Mouse (Mus musculus): ENCODE measurements around the gene Taz. TPM values are rescaled to one million over a fixed set of nuclear protein-coding genes. Genes with fewer than 3 reads are reported as not detected.

The Taz gene
- polyA plus RNA-seq, 1 experiment from 2014 or later: 84.0 TPM

GRCm38 (mm10) chrX:74254153-74254887 lies 27.4 kb upstream of the Taz start, which contains the start of gene Emd:
Emd (plus strand) TSS chrX:74254687.
- peak within 1 kb of the TSS; percentile 56 for H3K4me3 ChIP-seq (replicated peaks)
- no peaks in the 10 kb centered on the region for H3K9me3 ChIP-seq (replicated peaks)
- H3K27me3 ChIP-seq (replicated peaks): no peaks in the 10 kb centered on the region
- 0 out of 2 replicates have a peak, but pooled peaks cover 2% of the 10 kb centered on the region for H3K36me3 ChIP-seq
- H3K9ac ChIP-seq (replicated peaks): peak within 1 kb of the TSS; percentile 70
- H3K27ac ChIP-seq (replicated peaks): peak within 1 kb of the TSS; percentile 88
- 29% methylated on average over 39 of the region's 39 CpGs for WGBS
- H3K4me2 ChIP-seq: peak within 1 kb of the TSS; percentile 64
- H3K4me1 ChIP-seq: peaks cover 6% of the 10 kb centered on the region
- ATAC-seq (ENCODE audit: low FRiP score): peak; percentile 96

GRCm38 (mm10) chrX:74254888-74255565 lies 26.7 kb upstream of the Taz start:
- H3K9ac ChIP-seq (replicated peaks): peak overlapping the region; percentile 70
- H3K4me1 ChIP-seq: peaks cover 6% of the 10 kb centered on the region
- ATAC-seq (ENCODE audit: low FRiP score): peak; percentile 65; the same call in 1 of the 2 replicates
- 24% methylated on average over 31 of the region's 31 CpGs for WGBS
- H3K27me3 ChIP-seq (replicated peaks): no peaks in the 10 kb centered on the region
- H3K9me3 ChIP-seq (replicated peaks): no peaks in the 10 kb centered on the region
- H3K27ac ChIP-seq (replicated peaks): peak overlapping the region; percentile 88
- H3K4me3 ChIP-seq (replicated peaks): peak overlapping the region; percentile 56
- H3K4me2 ChIP-seq: peak overlapping the region; percentile 64
- H3K36me3 ChIP-seq: 0 out of 2 replicates have a peak, but pooled peaks cover 2% of the 10 kb centered on the region

- WGBS: 96% methylated on average over 3 of the region's 3 CpGs
- no peak overlapping the region for H3K9ac ChIP-seq (replicated peaks)
- no peaks in the 10 kb centered on the region for H3K9me3 ChIP-seq (replicated peaks)
- H3K36me3 ChIP-seq: 0 out of 2 replicates have a peak, but pooled peaks cover 4% of the 10 kb centered on the region
- H3K4me3 ChIP-seq (replicated peaks): no peak overlapping the region
- H3K4me1 ChIP-seq: peaks cover 6% of the 10 kb centered on the region
- H3K4me2 ChIP-seq: no peak overlapping the region
- no peak overlapping the region for H3K27ac ChIP-seq (replicated peaks)
- H3K27me3 ChIP-seq (replicated peaks): no peaks in the 10 kb centered on the region
- no peak for ATAC-seq (ENCODE audit: low FRiP score)
Measured at GRCm38 (mm10) chrX:74257746-74258145, 24.0 kb upstream of the Taz start.

- Histone ChIP-seq H3K36me3 (no peaks in the 10 kb centered on the region), H3K4me3 (replicated peaks) (peak overlapping the region; percentile 53), H3K27ac (replicated peaks) (peak overlapping the region; percentile 97), H3K4me1 (peaks cover 10% of the 10 kb centered on the region), H3K9me3 (replicated peaks) (no peaks in the 10 kb centered on the region), H3K27me3 (replicated peaks) (no peaks in the 10 kb centered on the region), H3K4me2 (peak overlapping the region; percentile 56), H3K9ac (replicated peaks) (peak overlapping the region; percentile 52)
- peak; percentile 33 for ATAC-seq (ENCODE audit: low FRiP score)
- WGBS: 29% methylated on average over 3 of the region's 3 CpGs
Measured at GRCm38 (mm10) chrX:74269736-74270061, 12.0 kb upstream of the Taz start.

- 19% methylated on average over 42 of the region's 42 CpGs for WGBS
- no peaks in the 10 kb centered on the region for H3K36me3 ChIP-seq
- peak within 1 kb of the TSS; percentile 57 for H3K4me2 ChIP-seq
Measured at GRCm38 (mm10) chrX:74270062-74270901, 11.4 kb upstream of the Taz start, which contains the start of gene Rpl10. Rpl10 (plus strand) TSS chrX:74270812.

GRCm38 (mm10) chrX:74270902-74271551 lies 10.7 kb upstream of the Taz start:
- peak overlapping the region; percentile 65 for H3K9ac ChIP-seq (replicated peaks)
- H3K9me3 ChIP-seq (replicated peaks): no peaks in the 10 kb centered on the region
- peak overlapping the region; percentile 57 for H3K4me2 ChIP-seq
- H3K27me3 ChIP-seq (replicated peaks): no peaks in the 10 kb centered on the region
- H3K4me3 ChIP-seq (replicated peaks): peak overlapping the region; percentile 53
- H3K4me1 ChIP-seq: peaks cover 10% of the 10 kb centered on the region
- peak overlapping the region; percentile 72 for H3K27ac ChIP-seq (replicated peaks)
- no peaks in the 10 kb centered on the region for H3K36me3 ChIP-seq
- 14% methylated on average over 27 of the region's 27 CpGs for WGBS
- ATAC-seq (ENCODE audit: low FRiP score): no peak

More at GRCm38 (mm10) chrX:74270062-74270901, 11.4 kb upstream of the Taz start, which contains the start of gene Rpl10:
- no peaks in the 10 kb centered on the region for H3K9me3 ChIP-seq (replicated peaks)
- H3K27ac ChIP-seq (replicated peaks): peak within 1 kb of the TSS; percentile 97
- H3K27me3 ChIP-seq (replicated peaks): no peaks in the 10 kb centered on the region
- H3K9ac ChIP-seq (replicated peaks): peak within 1 kb of the TSS; percentile 65
- ATAC-seq (ENCODE audit: low FRiP score): peak; percentile 97
- peaks cover 10% of the 10 kb centered on the region for H3K4me1 ChIP-seq
- H3K4me3 ChIP-seq (replicated peaks): peak within 1 kb of the TSS; percentile 53

GRCm38 (mm10) chrX:74273422-74274322 lies 8.0 kb upstream of the Taz start:
- WGBS: 37% methylated on average over 10 of the region's 10 CpGs
- Histone ChIP-seq H3K4me2 (no peak overlapping the region), H3K4me3 (replicated peaks) (no peak overlapping the region), H3K9me3 (replicated peaks) (no peaks in the 10 kb centered on the region), H3K27ac (replicated peaks) (no peak overlapping the region), H3K27me3 (replicated peaks) (no peaks in the 10 kb centered on the region), H3K9ac (replicated peaks) (no peak overlapping the region), H3K36me3 (no peaks in the 10 kb centered on the region), H3K4me1 (peaks cover 10% of the 10 kb centered on the region)
- ATAC-seq (ENCODE audit: low FRiP score): no peak

GRCm38 (mm10) chrX:74277916-74278315 lies 3.8 kb upstream of the Taz start:
- no peak overlapping the region for H3K27ac ChIP-seq (replicated peaks)
- ATAC-seq (ENCODE audit: low FRiP score): no peak
- 76% methylated on average over 8 of the region's 8 CpGs for WGBS

GRCm38 (mm10) chrX:74281041-74281731 lies 526 bp upstream of the Taz start:
- peak overlapping the region; percentile 85; the same call in 1 of the 2 replicates for H3K27ac ChIP-seq (replicated peaks)
- 17% methylated on average over 14 of the region's 14 CpGs for WGBS
- peak; percentile 5; the same call in 1 of the 2 replicates for ATAC-seq (ENCODE audit: low FRiP score)

More at GRCm38 (mm10) chrX:74277916-74278315, 3.8 kb upstream of the Taz start:
- Histone ChIP-seq H3K9me3 (replicated peaks) (no peaks in the 10 kb centered on the region), H3K4me1 (peaks cover 8% of the 10 kb centered on the region; the same call in 1 of the 2 replicates), H3K4me3 (replicated peaks) (no peak overlapping the region), H3K9ac (replicated peaks) (no peak overlapping the region), H3K4me2 (no peak overlapping the region), H3K36me3 (no peaks in the 10 kb centered on the region), H3K27me3 (replicated peaks) (no peaks in the 10 kb centered on the region)

More at GRCm38 (mm10) chrX:74281041-74281731, 526 bp upstream of the Taz start:
- peak overlapping the region; percentile 60 for H3K4me3 ChIP-seq (replicated peaks)
- no peaks in the 10 kb centered on the region for H3K9me3 ChIP-seq (replicated peaks)
- peak overlapping the region; percentile 60 for H3K9ac ChIP-seq (replicated peaks)
- no peaks in the 10 kb centered on the region for H3K27me3 ChIP-seq (replicated peaks)
- H3K4me1 ChIP-seq: peaks cover 19% of the 10 kb centered on the region
- H3K36me3 ChIP-seq: no peaks in the 10 kb centered on the region
- H3K4me2 ChIP-seq: peak overlapping the region; percentile 67

Data from neural tube, embryonic 15.5 days (tissue).